Mouse (Mus musculus): ENCODE results near the gene Rcl1.

GRCm38 (mm10) chr19:29164528-29165166, 63.5 kb downstream of the Rcl1 start:
- no peak for TF ChIP-seq GATA1 (IDR thresholded peaks at IDR 0.05; ENCODE audit: borderline replicate concordance, low read length)
- no peak for TF ChIP-seq FLI1 (IDR thresholded peaks at IDR 0.05; ENCODE audit: low read length)

All from megakaryocyte, embryonic 14.5 days (primary cell).